Mouse (Mus musculus) thymus, adult 2 months (tissue): Measurements from ENCODE around the gene Tubb2a.

Experiments
- CTCF ChIP-seq: fragments of 200-500 bp; IDR thresholded peaks from 2 replicates; pipeline ENCODE4 v1.5.1; 2012; ENCODE audit warnings: mild to moderate bottlenecking, control low read depth, low read length, moderate library complexity, borderline replicate concordance; ENCODE audit not compliant: control insufficient read depth, poor library complexity, insufficient read depth; ENCODE audit errors: extremely low read depth
- POLR2A ChIP-seq: fragments of 200-500 bp; IDR thresholded peaks from 2 replicates; pipeline ENCODE4 v1.6.1; 2012; ENCODE audit warnings: mild to moderate bottlenecking, low read length, control low read depth, moderate library complexity; ENCODE audit not compliant: control insufficient read depth, poor library complexity, insufficient read depth; ENCODE audit errors: extremely low read depth

DNA sequence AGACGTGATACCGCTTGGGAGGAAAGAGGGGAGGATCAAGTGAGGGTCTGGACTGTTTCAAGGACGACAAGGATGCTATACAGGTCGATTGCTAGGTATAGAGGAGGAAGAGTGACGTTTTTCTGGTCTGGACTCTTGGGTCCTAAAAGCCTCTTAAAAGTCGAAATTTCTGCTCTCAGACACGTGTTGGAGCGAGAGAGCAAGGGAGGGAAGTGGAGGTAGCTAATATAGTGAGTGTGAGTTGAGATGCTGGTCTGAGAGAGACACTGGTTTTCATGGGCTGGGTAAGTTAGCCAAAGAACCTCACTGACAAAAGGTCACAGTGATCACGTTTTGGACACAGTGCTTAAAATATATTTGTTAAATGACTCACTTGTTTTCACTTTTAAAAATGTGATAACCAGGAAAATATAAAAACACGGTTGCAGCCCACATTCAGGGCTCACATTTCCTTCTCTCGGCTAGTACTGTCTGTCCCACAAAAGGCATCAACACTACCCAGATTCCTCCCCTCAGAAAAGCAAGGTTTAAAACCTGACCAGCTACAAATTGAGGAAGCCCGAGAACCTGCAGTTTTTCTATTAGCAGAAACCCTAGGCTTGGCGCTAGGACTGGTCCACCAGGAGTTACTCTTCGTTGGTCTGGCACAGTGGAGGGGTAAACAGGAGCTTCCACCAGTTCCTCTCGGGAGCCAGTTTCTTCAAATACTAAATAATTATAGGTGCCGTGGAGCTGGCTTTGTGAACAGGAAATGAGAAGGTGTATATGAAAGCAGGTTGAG lies 883 bp upstream of the Tubb2a start:
- TF ChIP-seq CTCF = no peak
- TF ChIP-seq POLR2A = no peak
